Mouse (Mus musculus): ENCODE measurements at regions not wholly inside any gene's neighbourhood (a gene's known extent, or its start where the extent isn't known, plus 50 kb on each side); places are given as distances from the start of the nearest gene placed in this dataset.

GRCm38 (mm10) chr6:135526460-135527160, 164.3 kb downstream of the Emp1 start:
- TF ChIP-seq POLR2A (IDR thresholded peaks at IDR 0.05; ENCODE audit: borderline replicate concordance, control insufficient read depth, low read depth, low read length), result no peak
- no peak for TF ChIP-seq CTCF (IDR thresholded peaks at IDR 0.05; ENCODE audit: control insufficient read depth, insufficient read depth, low read length)
